Mouse (Mus musculus) lung, adult 18-20 months (tissue): ENCODE data around the gene Mc3r.

Experiments
- DNase-seq, 2 experiments: peaks; one replicate each; pipeline ENCODE4 v3.0.0; 2022; ENCODE audit warnings: mixed read lengths in 2 of 2

The Mc3r gene

GRCm38 (mm10) chr2:172248106-172248764, at the start of gene Mc3r:
Gene Mc3r, plus strand, starts transcription at chr2:172248492.
- no peak for DNase-seq

- DNase-seq: no peak
Observed at GRCm38 (mm10) chr2:172201998-172202780, 46.1 kb upstream of the Mc3r start.

- DNase-seq: peak; percentile 53 to 57
Observed at GRCm38 (mm10) chr2:172207003-172207402, 41.3 kb upstream of the Mc3r start.

- no peak for DNase-seq
Observed at GRCm38 (mm10) chr2:172213480-172213879, 34.8 kb upstream of the Mc3r start.

GRCm38 (mm10) chr2:172214336-172214735, 34.0 kb upstream of the Mc3r start:
- no peak for DNase-seq

- peak; percentile 42 to 62 for DNase-seq
Observed at GRCm38 (mm10) chr2:172215508-172216162, 32.7 kb upstream of the Mc3r start.

GRCm38 (mm10) chr2:172216163-172216915, 32.0 kb upstream of the Mc3r start:
- DNase-seq: peak; percentile 16 to 35

GRCm38 (mm10) chr2:172217886-172218285, 30.4 kb upstream of the Mc3r start:
- no peak for DNase-seq

GRCm38 (mm10) chr2:172219186-172219585, 29.1 kb upstream of the Mc3r start:
- no peak for DNase-seq

- peak; percentile 11 to 29 for DNase-seq
Observed at GRCm38 (mm10) chr2:172221656-172222393, 26.5 kb upstream of the Mc3r start.

- DNase-seq: no peak
Observed at GRCm38 (mm10) chr2:172222394-172222785, 25.9 kb upstream of the Mc3r start.

- DNase-seq: no peak
Observed at GRCm38 (mm10) chr2:172222891-172223290, 25.4 kb upstream of the Mc3r start.

- DNase-seq: no peak
Observed at GRCm38 (mm10) chr2:172223451-172224200, 24.7 kb upstream of the Mc3r start.

GRCm38 (mm10) chr2:172226945-172227344, 21.3 kb upstream of the Mc3r start:
- DNase-seq: peak in 1 of 2 experiments; percentile 8

GRCm38 (mm10) chr2:172227808-172228207, 20.5 kb upstream of the Mc3r start:
- no peak for DNase-seq

- DNase-seq: no peak
Observed at GRCm38 (mm10) chr2:172229190-172229589, 19.1 kb upstream of the Mc3r start.

GRCm38 (mm10) chr2:172230126-172230525, 18.2 kb upstream of the Mc3r start:
- DNase-seq: no peak

GRCm38 (mm10) chr2:172238220-172238619, 10.1 kb upstream of the Mc3r start:
- DNase-seq: no peak

GRCm38 (mm10) chr2:172241031-172241430, 7.3 kb upstream of the Mc3r start:
- peak in 1 of 2 experiments; percentile 21 for DNase-seq

GRCm38 (mm10) chr2:172245497-172245896, 2.8 kb upstream of the Mc3r start:
- DNase-seq: no peak

GRCm38 (mm10) chr2:172249336-172249735, 1.0 kb downstream of the Mc3r start:
- DNase-seq: no peak
